ENCODE assay signal across 28 mouse cellular contexts in the genomic region with DNA sequence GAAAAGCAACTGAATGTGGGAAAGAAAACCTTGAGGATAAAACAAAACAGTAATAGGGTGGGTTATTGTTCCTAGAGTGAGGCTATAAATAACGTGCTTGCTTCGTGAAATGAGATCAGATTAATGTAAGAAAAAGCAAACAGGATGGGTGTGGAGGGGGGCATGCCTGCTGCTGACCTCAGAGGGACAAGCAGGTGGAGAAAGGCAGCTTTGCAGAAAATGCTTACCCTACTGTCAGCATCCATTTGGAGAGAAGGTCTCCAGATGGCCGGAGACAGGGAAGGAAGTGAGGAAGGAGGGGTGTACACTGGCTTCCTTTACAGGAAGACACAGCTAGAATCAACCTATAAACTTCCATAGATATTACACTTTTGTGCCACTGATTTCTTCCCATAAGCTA.
A peak's percentile ranks its signal among the peaks of the same experiment; 100 is the strongest.
DNase-seq lines count a peak whose midpoint lies in the region; ATAC-seq and TF ChIP-seq lines count a peak whose summit lies in the region.
"Had no signal": no experiment of that assay in that cellular context is flagged by ENCODE, and none has a peak within 500 bp of the region (broad histone marks: within the 10 kb centered on the region; RNA-seq: fewer than 3 reads in every experiment).

No protein-coding gene starts in this region.

- H3K36me3 ChIP-seq in kidney, embryonic 15.5 days: no peaks in the 10 kb centered on the region
- no peaks in the 10 kb centered on the region for H3K36me3 ChIP-seq in lung, postnatal 0 days (ENCODE audit: insufficient read depth, low read length)
- H3K36me3 ChIP-seq: embryonic facial prominence, embryonic 12.5 days; embryonic facial prominence, embryonic 15.5 days; G1E; heart, embryonic 10.5 days; heart, embryonic 13.5 days had no signal

- no peaks in the 10 kb centered on the region for H3K27me3 ChIP-seq in kidney, embryonic 15.5 days
- no peaks in the 10 kb centered on the region for H3K27me3 ChIP-seq in lung, postnatal 0 days (replicated peaks; ENCODE audit: insufficient read depth, low read length)
- H3K27me3 ChIP-seq: CH12.LX; embryonic facial prominence, embryonic 12.5 days; embryonic facial prominence, embryonic 15.5 days; heart, embryonic 13.5 days had no signal

- peak; percentile 40; the same call in 1 of the 2 replicates for ATAC-seq in kidney, embryonic 15.5 days (replicated peaks; ENCODE audit: low FRiP score)
- peak; percentile 78 for ATAC-seq in lung, postnatal 0 days
- ATAC-seq: forebrain, embryonic 14.5 days; forebrain, postnatal 0 days; Patski had no signal

- H3K4me3 ChIP-seq in kidney, embryonic 15.5 days (replicated peaks): no peak overlapping the region
- H3K4me3 ChIP-seq in left cerebral cortex, adult 2 months: no peak overlapping the region
- no peak overlapping the region for H3K4me3 ChIP-seq in lung, postnatal 0 days (ENCODE audit: low read depth, low read length)
- H3K4me3 ChIP-seq: embryonic facial prominence, embryonic 12.5 days; embryonic facial prominence, embryonic 15.5 days; gastrocnemius, adult 2 months; heart, embryonic 10.5 days; heart, embryonic 13.5 days had no signal

- no peak overlapping the region for H3K9ac ChIP-seq in kidney, embryonic 15.5 days
- H3K9ac ChIP-seq in lung, postnatal 0 days (replicated peaks; ENCODE audit: low read depth): no peak overlapping the region
- H3K9ac ChIP-seq: embryonic facial prominence, embryonic 12.5 days; embryonic facial prominence, embryonic 15.5 days; forebrain, postnatal 0 days; heart, embryonic 13.5 days; hindbrain, embryonic 14.5 days had no signal

- intact Hi-C loops in left cerebral cortex, adult 2 months (cut with DNase I): no loop called here
- intact Hi-C loops in left cerebral cortex, postnatal 36 days (cut with DNase I): no loop called here

- TF ChIP-seq CTCF in left cerebral cortex, adult 2 months (IDR thresholded peaks at IDR 0.05): no peak
- no peak for TF ChIP-seq CTCF in lung, postnatal 0 days (IDR thresholded peaks at IDR 0.05)

- no peak overlapping the region for H3K27ac ChIP-seq in kidney, embryonic 15.5 days
- H3K27ac ChIP-seq in left cerebral cortex, adult 2 months: peak overlapping the region; percentile 16; the same call in 1 of the 2 replicates
- H3K27ac ChIP-seq in lung, postnatal 0 days (ENCODE audit: low read length): no peak overlapping the region
- H3K27ac ChIP-seq: embryonic facial prominence, embryonic 12.5 days; embryonic facial prominence, embryonic 15.5 days; gastrocnemius, adult 2 months; heart, embryonic 10.5 days; heart, embryonic 13.5 days; hindbrain, embryonic 14.5 days had no signal

- 23% methylated on average over 3 of the region's 3 CpGs for WGBS in kidney, embryonic 15.5 days
- WGBS in lung, postnatal 0 days: 25% methylated on average over 3 of the region's 3 CpGs

- H3K9me3 ChIP-seq in kidney, embryonic 15.5 days (replicated peaks): no peaks in the 10 kb centered on the region; the same call in 1 of the 2 replicates
- no peaks in the 10 kb centered on the region; the same call in 1 of the 2 replicates for H3K9me3 ChIP-seq in lung, postnatal 0 days (ENCODE audit: low read length)
- H3K9me3 ChIP-seq: embryonic facial prominence, embryonic 12.5 days; embryonic facial prominence, embryonic 15.5 days; heart, embryonic 10.5 days; heart, embryonic 13.5 days had no signal

- no peaks in the 10 kb centered on the region for H3K4me1 ChIP-seq in kidney, embryonic 15.5 days
- H3K4me1 ChIP-seq in lung, postnatal 0 days (ENCODE audit: insufficient read depth, low read depth, low read length): no peaks in the 10 kb centered on the region
- H3K4me1 ChIP-seq: embryonic facial prominence, embryonic 12.5 days; embryonic facial prominence, embryonic 15.5 days; heart, embryonic 10.5 days; heart, embryonic 13.5 days had no signal

- no peak for DNase-seq in kidney, postnatal 14 days
- no peak for DNase-seq in left cerebral cortex, adult 2 months (ENCODE audit: extremely low spot score in 1 of 2, low spot score in 2 of 2)
- DNase-seq in left cerebral cortex, postnatal 36 days (ENCODE audit: low spot score in 2 of 2): no peak
- peak; percentile 22 for DNase-seq in lung, postnatal 0 days (ENCODE audit: low spot score)
- no peak for DNase-seq in lung, postnatal 36 days
- DNase-seq in testis, postnatal 10 days (ENCODE audit: low spot score): no peak
- DNase-seq: adrenal gland, postnatal 10 days; adrenal gland, postnatal 36 days; B cell, adult 2 months; cerebellum, adult 18-20 months; cerebellum, adult 9-10 months; cerebellum, postnatal 14 days; forebrain, postnatal 0 days; gastrocnemius, adult 2 months; gastrocnemius, postnatal 14 days; heart, adult 18-20 months; heart, postnatal 14 days; heart, postnatal 4 days had no signal

- no peak; the same call in 1 of the 2 replicates for TF ChIP-seq EP300 in lung, postnatal 0 days (IDR thresholded peaks at IDR 0.05)

- H3K4me2 ChIP-seq in kidney, embryonic 15.5 days: no peak overlapping the region
- H3K4me2 ChIP-seq in lung, postnatal 0 days (replicated peaks; ENCODE audit: low read depth, low read length): no peak overlapping the region
- H3K4me2 ChIP-seq: embryonic facial prominence, embryonic 12.5 days; embryonic facial prominence, embryonic 15.5 days; heart, embryonic 13.5 days; hindbrain, embryonic 14.5 days had no signal
